Mouse (Mus musculus): ENCODE data around the gene Brap. TPM values are rescaled to one million over a fixed set of nuclear protein-coding genes. Genes with fewer than 3 reads are reported as not detected.

Gene Brap
- polyA plus RNA-seq, 1 experiment from 2014 or later: 41.9 TPM

Other genes with a start within 250 kb of the Brap start
- gene Tmem116, start 208.7 kb upstream of the Brap start, polyA plus RNA-seq (2016; fragmentation: Nextera tagmentation; extraction: Ambion mirVana): 0.78 and 0.93 TPM in 2 replicates
- 143 and 148 TPM in 2 replicates for gene Erp29, start 208.1 kb upstream of the Brap start, polyA plus RNA-seq (2016; fragmentation: Nextera tagmentation; extraction: Ambion mirVana)
- gene Adam1b, start 157.1 kb upstream of the Brap start, polyA plus RNA-seq (2016; fragmentation: Nextera tagmentation; extraction: Ambion mirVana): 0.08 TPM in 1 of 2 replicates, not detected in the other
- 1.3 and 2.2 TPM in 2 replicates for gene Adam1a, start 115.1 kb upstream of the Brap start, polyA plus RNA-seq (2016; fragmentation: Nextera tagmentation; extraction: Ambion mirVana)
- gene Gm42878, start 115.1 kb upstream of the Brap start, polyA plus RNA-seq (2016; fragmentation: Nextera tagmentation; extraction: Ambion mirVana): not detected in 2 replicates
- gene Mapkapk5, start 114.7 kb upstream of the Brap start, polyA plus RNA-seq (2016; fragmentation: Nextera tagmentation; extraction: Ambion mirVana): 48.8 and 53.9 TPM in 2 replicates
- gene Aldh2, start 66.7 kb upstream of the Brap start, polyA plus RNA-seq (2016; fragmentation: Nextera tagmentation; extraction: Ambion mirVana): 123 and 124 TPM in 2 replicates
- gene Acad12, start 41.6 kb upstream of the Brap start, polyA plus RNA-seq (2016; fragmentation: Nextera tagmentation; extraction: Ambion mirVana): 1.9 TPM in 2 replicates
- gene Acad10, start within 50 bp of the Brap start, polyA plus RNA-seq (2016; fragmentation: Nextera tagmentation; extraction: Ambion mirVana): 3.0 and 3.5 TPM in 2 replicates
- gene Atxn2, start 50.8 kb downstream of the Brap start, polyA plus RNA-seq (2016; fragmentation: Nextera tagmentation; extraction: Ambion mirVana): 38.6 and 42.0 TPM in 2 replicates
- gene Sh2b3, start 177.1 kb downstream of the Brap start, polyA plus RNA-seq (2016; fragmentation: Nextera tagmentation; extraction: Ambion mirVana): 9.3 and 11.1 TPM in 2 replicates
- 44.8 and 54.5 TPM in 2 replicates for gene Pheta1, start 188.4 kb downstream of the Brap start, polyA plus RNA-seq (2016; fragmentation: Nextera tagmentation; extraction: Ambion mirVana)

Data from hindbrain, embryonic 10.5 days (tissue).